Mouse (Mus musculus) naive thymus-derived CD4-positive, alpha-beta T cell, adult 5 months (primary cell): Measurements from ENCODE around the gene Lrmda. TPM values are rescaled to one million over a fixed set of nuclear protein-coding genes. Genes with fewer than 3 reads are reported as not detected.

Experiments used
- polyA plus RNA-seq: library from polyadenylated mRNA; unstranded; fragments of 100-300 nt; shearing (Covaris generic); gene quantifications from one replicate; pipeline ENCODE4 v1.2.1, GENCODE M21; 2017

Lrmda gene
- polyA plus RNA-seq: not detected

DNA sequence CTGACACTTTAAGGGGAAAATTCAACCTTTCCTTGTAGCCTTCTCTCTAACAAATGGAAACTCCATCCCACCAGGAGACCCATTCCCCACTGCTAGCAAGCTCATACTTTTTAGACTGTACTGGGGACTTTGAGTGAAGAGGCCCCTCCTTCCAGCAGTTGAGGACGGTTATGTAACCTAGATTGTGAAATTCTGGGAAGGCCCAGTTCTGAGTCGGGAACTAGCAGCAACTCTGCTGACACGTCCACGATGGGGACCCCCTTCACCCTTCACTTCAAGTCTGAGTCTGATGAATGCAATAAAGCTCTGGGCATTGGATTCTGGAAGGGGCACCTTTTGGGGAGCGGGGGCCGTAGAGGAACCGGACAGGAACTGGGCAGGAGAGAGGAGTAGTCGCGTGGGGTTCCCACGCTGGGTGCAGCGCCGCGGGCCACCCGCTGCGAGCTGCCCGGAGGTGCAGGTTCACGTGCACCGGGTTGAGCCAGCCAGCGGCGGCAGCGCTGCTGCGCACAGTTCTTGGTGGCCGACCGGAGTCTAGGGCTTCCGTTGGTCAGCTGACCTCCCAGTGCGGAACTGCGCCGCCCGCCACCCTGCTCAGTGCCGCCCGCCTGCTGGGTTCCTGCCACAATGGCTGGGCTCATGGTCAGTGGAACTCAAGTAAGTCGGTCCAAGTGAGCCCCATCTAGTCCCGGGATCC lies at the start of gene Lrmda:
Lrmda (plus strand) TSS at position 461 of the 697 bp plus-strand sequence.

GRCm38 (mm10) chr14:21989291-21989913 lies 30.1 kb upstream of the Lrmda start, which contains the start of gene Zfp503:
Zfp503 (minus strand) TSS chr14:21989601.

Other genes starting within 250 kb of the Lrmda start
- gene Vdac2, start 194.5 kb upstream of the Lrmda start, polyA plus RNA-seq: 143 TPM
- gene Comtd1, start 170.7 kb upstream of the Lrmda start, polyA plus RNA-seq: 11.4 TPM
- not detected for gene Zfp503, start 30.1 kb upstream of the Lrmda start, polyA plus RNA-seq